In the genomic region with DNA sequence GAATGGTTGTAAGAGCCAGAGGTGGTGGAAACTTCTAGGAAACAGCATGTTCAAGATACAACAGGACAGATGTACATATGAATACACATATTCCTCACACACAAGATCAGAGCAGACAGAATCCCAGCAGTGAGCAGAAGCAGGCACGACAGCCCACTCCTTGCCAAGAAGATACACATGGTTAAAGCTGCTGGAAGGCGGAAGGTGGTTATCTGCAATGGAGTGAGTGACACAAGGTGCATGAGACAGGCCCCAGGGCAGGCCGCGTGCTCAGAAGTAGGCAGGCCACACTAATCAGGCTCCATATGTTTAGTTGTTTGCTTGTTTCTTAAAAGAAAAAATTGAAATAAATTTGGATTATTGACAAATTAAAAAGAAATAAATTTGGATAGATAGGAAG, we compare ENCODE assay signal across 21 mouse cellular contexts.
A peak's percentile ranks its signal among the peaks of the same experiment; 100 is the strongest.
DNase-seq lines count a peak whose midpoint lies in the region; ATAC-seq and TF ChIP-seq lines count a peak whose summit lies in the region.
"Had no signal": no experiment of that assay in that cellular context is flagged by ENCODE, and none has a peak within 500 bp of the region (broad histone marks: within the 10 kb centered on the region; RNA-seq: fewer than 3 reads in every experiment).

No protein-coding gene starts in this region.

- TF ChIP-seq POLR2A in cerebellum, adult 2 months (IDR thresholded peaks at IDR 0.05; ENCODE audit: borderline replicate concordance, insufficient read depth, low read length) = no peak

- DNase-seq in cerebellum, postnatal 10 days = peak; percentile 62 to 74
- DNase-seq in cerebellum, adult 2 months = no peak
- DNase-seq in heart, adult 11 months = peak; percentile 29
- no peak for DNase-seq in heart, adult 8-10 months (ENCODE audit: low spot score)
- no peak for DNase-seq in hindbrain, embryonic 10.5 days (ENCODE audit: low spot score)
- peak; percentile 35 for DNase-seq in midbrain, postnatal 0 days (ENCODE audit: low spot score)
- DNase-seq in midbrain, embryonic 11.5 days (ENCODE audit: low spot score, missing footprints) = no peak
- DNase-seq: adrenal gland, postnatal 10 days; B cell, adult 2 months; cerebellum, adult 18-20 months; gastrocnemius, postnatal 10 days; heart, adult 2 months; kidney, adult 8-10 months had no signal

- no peaks in the 10 kb centered on the region for H3K4me1 ChIP-seq in cerebellum, adult 2 months (ENCODE audit: control insufficient read depth, insufficient read depth, low read length)
- no peaks in the 10 kb centered on the region for H3K4me1 ChIP-seq in hindbrain, embryonic 16.5 days (ENCODE audit: control insufficient read depth, insufficient read depth, low read depth, low read length)
- H3K4me1 ChIP-seq in hindbrain, embryonic 10.5 days (replicated peaks) = no peaks in the 10 kb centered on the region
- H3K4me1 ChIP-seq in midbrain, postnatal 0 days (ENCODE audit: insufficient read depth, low read length) = no peaks in the 10 kb centered on the region; the same call in 1 of the 2 replicates
- H3K4me1 ChIP-seq in midbrain, embryonic 11.5 days (ENCODE audit: control insufficient read depth, insufficient read depth, low read length) = no peaks in the 10 kb centered on the region
- H3K4me1 ChIP-seq: embryonic facial prominence, embryonic 13.5 days; forebrain, embryonic 12.5 days; hindbrain, embryonic 12.5 days had no signal

- no peak overlapping the region for H3K4me2 ChIP-seq in hindbrain, embryonic 16.5 days (ENCODE audit: low read length)
- H3K4me2 ChIP-seq in midbrain, postnatal 0 days (ENCODE audit: low read depth, low read length, poor library complexity, severe bottlenecking) = no peak overlapping the region
- H3K4me2 ChIP-seq in midbrain, embryonic 11.5 days = no peak overlapping the region
- H3K4me2 ChIP-seq: embryonic facial prominence, embryonic 13.5 days; forebrain, embryonic 12.5 days; hindbrain, embryonic 12.5 days had no signal

- ATAC-seq in hindbrain, embryonic 16.5 days = 0 out of 2 replicates have a peak, but pooled peaks have one; percentile 21
- no peak for ATAC-seq in midbrain, postnatal 0 days (ENCODE audit: low FRiP score)
- ATAC-seq in midbrain, embryonic 11.5 days (ENCODE audit: low FRiP score) = no peak
- ATAC-seq: CD4-positive, CD25-positive, alpha-beta regulatory T cell, adult 4 months; inflammation-experienced regulatory T-cells, adult 6 months; intestine, postnatal 0 days had no signal

- WGBS in cerebellum, adult 2 months = 66% methylated on average over 4 of the region's 4 CpGs
- WGBS in hindbrain, embryonic 16.5 days = 57% methylated on average over 4 of the region's 4 CpGs
- 85% methylated on average over 4 of the region's 4 CpGs for WGBS in hindbrain, embryonic 10.5 days
- WGBS in midbrain, postnatal 0 days = 69% methylated on average over 4 of the region's 4 CpGs
- 84% methylated on average over 4 of the region's 4 CpGs for WGBS in midbrain, embryonic 11.5 days

- H3K9ac ChIP-seq in hindbrain, embryonic 16.5 days (ENCODE audit: low read depth, low read length) = no peak overlapping the region
- no peak overlapping the region for H3K9ac ChIP-seq in midbrain, postnatal 0 days (replicated peaks; ENCODE audit: low read length, poor library complexity, severe bottlenecking)
- H3K9ac ChIP-seq in midbrain, embryonic 11.5 days (ENCODE audit: low read length) = no peak overlapping the region
- H3K9ac ChIP-seq: embryonic facial prominence, embryonic 13.5 days; forebrain, embryonic 12.5 days; hindbrain, embryonic 12.5 days had no signal

- H3K27ac ChIP-seq in cerebellum, adult 2 months (ENCODE audit: insufficient read depth, low read length) = no peak overlapping the region
- no peak overlapping the region for H3K27ac ChIP-seq in hindbrain, embryonic 16.5 days (ENCODE audit: low read depth, low read length)
- no peak overlapping the region for H3K27ac ChIP-seq in hindbrain, embryonic 10.5 days
- H3K27ac ChIP-seq in midbrain, postnatal 0 days (ENCODE audit: low read depth, low read length) = no peak overlapping the region
- H3K27ac ChIP-seq in midbrain, embryonic 11.5 days (ENCODE audit: low read depth, low read length) = no peak overlapping the region
- H3K27ac ChIP-seq: embryonic facial prominence, embryonic 13.5 days; forebrain, embryonic 12.5 days; heart, adult 2 months; hindbrain, embryonic 12.5 days had no signal

- no peak for TF ChIP-seq CTCF in cerebellum, adult 2 months (IDR thresholded peaks at IDR 0.05; ENCODE audit: borderline replicate concordance, insufficient read depth, low read depth, low read length)
- TF ChIP-seq CTCF in midbrain, postnatal 0 days (IDR thresholded peaks at IDR 0.05) = no peak

- H3K27me3 ChIP-seq in cerebellum, adult 2 months (ENCODE audit: control insufficient read depth, insufficient read depth, low read length) = no peaks in the 10 kb centered on the region; the same call in 1 of the 2 replicates
- no peaks in the 10 kb centered on the region for H3K27me3 ChIP-seq in hindbrain, embryonic 16.5 days (replicated peaks; ENCODE audit: control insufficient read depth, insufficient read depth, low read length)
- no peaks in the 10 kb centered on the region for H3K27me3 ChIP-seq in hindbrain, embryonic 10.5 days (ENCODE audit: insufficient read depth, poor library complexity, severe bottlenecking)
- no peaks in the 10 kb centered on the region for H3K27me3 ChIP-seq in midbrain, postnatal 0 days (ENCODE audit: insufficient read depth, low read length)
- H3K27me3 ChIP-seq in midbrain, embryonic 11.5 days (ENCODE audit: control insufficient read depth, insufficient read depth, low read length) = no peaks in the 10 kb centered on the region
- H3K27me3 ChIP-seq: embryonic facial prominence, embryonic 13.5 days; forebrain, embryonic 12.5 days; hindbrain, embryonic 12.5 days had no signal

- no peaks in the 10 kb centered on the region for H3K9me3 ChIP-seq in hindbrain, embryonic 16.5 days (ENCODE audit: control insufficient read depth, low read length)
- no peaks in the 10 kb centered on the region for H3K9me3 ChIP-seq in hindbrain, embryonic 10.5 days
- H3K9me3 ChIP-seq in midbrain, postnatal 0 days (ENCODE audit: low read length) = no peaks in the 10 kb centered on the region
- no peaks in the 10 kb centered on the region for H3K9me3 ChIP-seq in midbrain, embryonic 11.5 days (ENCODE audit: control insufficient read depth, low read length)
- H3K9me3 ChIP-seq: embryonic facial prominence, embryonic 13.5 days; forebrain, embryonic 12.5 days; hindbrain, embryonic 12.5 days had no signal

- no peaks in the 10 kb centered on the region for H3K36me3 ChIP-seq in hindbrain, embryonic 16.5 days (ENCODE audit: control insufficient read depth, insufficient read depth, low read length)
- H3K36me3 ChIP-seq in hindbrain, embryonic 10.5 days = no peaks in the 10 kb centered on the region
- no peaks in the 10 kb centered on the region for H3K36me3 ChIP-seq in midbrain, postnatal 0 days (ENCODE audit: insufficient read depth, low read length)
- no peaks in the 10 kb centered on the region for H3K36me3 ChIP-seq in midbrain, embryonic 11.5 days (ENCODE audit: control insufficient read depth, insufficient read depth, low read length)
- H3K36me3 ChIP-seq: embryonic facial prominence, embryonic 13.5 days; forebrain, embryonic 12.5 days; G1E; hindbrain, embryonic 12.5 days had no signal

- H3K4me3 ChIP-seq in cerebellum, adult 2 months (replicated peaks; ENCODE audit: insufficient read depth, low read depth, low read length) = no peak overlapping the region
- no peak overlapping the region for H3K4me3 ChIP-seq in hindbrain, embryonic 16.5 days (ENCODE audit: low read length)
- no peak overlapping the region for H3K4me3 ChIP-seq in hindbrain, embryonic 10.5 days
- H3K4me3 ChIP-seq in midbrain, postnatal 0 days (ENCODE audit: low read depth, low read length) = no peak overlapping the region
- no peak overlapping the region for H3K4me3 ChIP-seq in midbrain, embryonic 11.5 days (ENCODE audit: low read depth, low read length)
- H3K4me3 ChIP-seq: embryonic facial prominence, embryonic 13.5 days; forebrain, embryonic 12.5 days; heart, adult 2 months; hindbrain, embryonic 12.5 days had no signal

Comparison
In these comparisons a context has a peak if more than half of its experiments do, and no peak if none do; other contexts are left out.
1. DNase-seq: peak in cerebellum, postnatal 10 days (2 of 2), heart, adult 11 months (single experiment) and midbrain, postnatal 0 days (single experiment); none in cerebellum, adult 2 months (0 of 2), heart, adult 8-10 months (single experiment), hindbrain, embryonic 10.5 days (single experiment) and midbrain, embryonic 11.5 days (single experiment).